Mouse (Mus musculus): Measurements from ENCODE around the gene Lyzl6. TPM values are rescaled to one million over a fixed set of nuclear protein-coding genes. Genes with fewer than 3 reads are reported as not detected.
A peak's percentile ranks its signal among the peaks of the same experiment; 100 is the strongest.

Gene Lyzl6
- total RNA-seq (2014; fragmentation: Nextera tagmentation) (not detected in 2 replicates), total RNA-seq (2017) (not detected in 2 replicates)

- ATAC-seq (replicated peaks; ENCODE audit: low FRiP score, low TSS enrichment, poor library complexity, severe bottlenecking), result no peak
Observed at GRCm38 (mm10) chr11:103638790-103639189, at the start of gene Lyzl6. Lyzl6 (minus strand) TSS chr11:103638890.

GRCm38 (mm10) chr11:103686706-103687105 lies 48.0 kb upstream of the Lyzl6 start:
- ATAC-seq (replicated peaks; ENCODE audit: low FRiP score, low TSS enrichment, poor library complexity, severe bottlenecking), result no peak

GRCm38 (mm10) chr11:103685261-103685736 lies 46.6 kb upstream of the Lyzl6 start:
- 0 out of 2 replicates have a peak, but pooled peaks have one; percentile 13 for ATAC-seq (replicated peaks; ENCODE audit: low FRiP score, low TSS enrichment, poor library complexity, severe bottlenecking)

GRCm38 (mm10) chr11:103683667-103684334 lies 45.1 kb upstream of the Lyzl6 start:
- no peak for ATAC-seq (replicated peaks; ENCODE audit: low FRiP score, low TSS enrichment, poor library complexity, severe bottlenecking)

GRCm38 (mm10) chr11:103677042-103677441 lies 38.4 kb upstream of the Lyzl6 start:
- ATAC-seq (replicated peaks; ENCODE audit: low FRiP score, low TSS enrichment, poor library complexity, severe bottlenecking), result peak; percentile 84

- peak; percentile 54; the same call in 1 of the 2 replicates for ATAC-seq (replicated peaks; ENCODE audit: low FRiP score, low TSS enrichment, poor library complexity, severe bottlenecking)
Observed at GRCm38 (mm10) chr11:103675556-103675955, 36.9 kb upstream of the Lyzl6 start.

- no peak for ATAC-seq (replicated peaks; ENCODE audit: low FRiP score, low TSS enrichment, poor library complexity, severe bottlenecking)
Observed at GRCm38 (mm10) chr11:103666907-103667426, 28.3 kb upstream of the Lyzl6 start.

- no peak for ATAC-seq (replicated peaks; ENCODE audit: low FRiP score, low TSS enrichment, poor library complexity, severe bottlenecking)
Observed at GRCm38 (mm10) chr11:103666181-103666906, 27.7 kb upstream of the Lyzl6 start.

- no peak for ATAC-seq (replicated peaks; ENCODE audit: low FRiP score, low TSS enrichment, poor library complexity, severe bottlenecking)
Observed at GRCm38 (mm10) chr11:103665695-103666094, 27.0 kb upstream of the Lyzl6 start.

- ATAC-seq (replicated peaks; ENCODE audit: low FRiP score, low TSS enrichment, poor library complexity, severe bottlenecking), result no peak
Observed at GRCm38 (mm10) chr11:103663119-103663518, 24.4 kb upstream of the Lyzl6 start.

- no peak for ATAC-seq (replicated peaks; ENCODE audit: low FRiP score, low TSS enrichment, poor library complexity, severe bottlenecking)
Observed at GRCm38 (mm10) chr11:103662546-103662945, 23.9 kb upstream of the Lyzl6 start.

GRCm38 (mm10) chr11:103661863-103662262 lies 23.2 kb upstream of the Lyzl6 start:
- no peak for ATAC-seq (replicated peaks; ENCODE audit: low FRiP score, low TSS enrichment, poor library complexity, severe bottlenecking)

GRCm38 (mm10) chr11:103658189-103658588 lies 19.5 kb upstream of the Lyzl6 start:
- no peak for ATAC-seq (replicated peaks; ENCODE audit: low FRiP score, low TSS enrichment, poor library complexity, severe bottlenecking)

GRCm38 (mm10) chr11:103656520-103656919 lies 17.8 kb upstream of the Lyzl6 start:
- peak; percentile 63 for ATAC-seq (replicated peaks; ENCODE audit: low FRiP score, low TSS enrichment, poor library complexity, severe bottlenecking)

- ATAC-seq (replicated peaks; ENCODE audit: low FRiP score, low TSS enrichment, poor library complexity, severe bottlenecking), result no peak
Observed at GRCm38 (mm10) chr11:103653359-103653965, 14.8 kb upstream of the Lyzl6 start.

- no peak for ATAC-seq (replicated peaks; ENCODE audit: low FRiP score, low TSS enrichment, poor library complexity, severe bottlenecking)
Observed at GRCm38 (mm10) chr11:103651426-103651825, 12.7 kb upstream of the Lyzl6 start.

GRCm38 (mm10) chr11:103649983-103650493 lies 11.3 kb upstream of the Lyzl6 start:
- no peak for ATAC-seq (replicated peaks; ENCODE audit: low FRiP score, low TSS enrichment, poor library complexity, severe bottlenecking)

- ATAC-seq (replicated peaks; ENCODE audit: low FRiP score, low TSS enrichment, poor library complexity, severe bottlenecking), result no peak
Observed at GRCm38 (mm10) chr11:103649301-103649982, 10.8 kb upstream of the Lyzl6 start, which contains the start of gene Rprml. Rprml (plus strand) TSS chr11:103649570.

GRCm38 (mm10) chr11:103648656-103649055 lies 10.0 kb upstream of the Lyzl6 start:
- no peak for ATAC-seq (replicated peaks; ENCODE audit: low FRiP score, low TSS enrichment, poor library complexity, severe bottlenecking)
